Mouse (Mus musculus) lung, postnatal 0 days (tissue): ENCODE data around the gene Spata13. TPM values are rescaled to one million over a fixed set of nuclear protein-coding genes. Genes with fewer than 3 reads are reported as not detected.

Source experiments
- ATAC-seq: fragments of 200-750 bp; cut with Nextera tagmentation; 2 replicates; pipeline ENCODE4 v1.8.0; 2017; ENCODE audit warnings: moderate library complexity
- DNase-seq: peaks from one replicate; pipeline ENCODE4 v3.0.0-alpha.2; 2016; ENCODE audit warnings: low spot score
- H3K27ac ChIP-seq: fragments of 300-500 bp; sonication (generic); 2 replicates; pipeline ENCODE4 v1.5.1; 2014; ENCODE audit warnings: antibody characterized with exemption, mild to moderate bottlenecking, low read length, mixed read lengths
- H3K27me3 ChIP-seq: fragments of 300-500 bp; sonication (generic); replicated peaks from 2 replicates; pipeline ENCODE4 v1.6.1; 2014; ENCODE audit warnings: low read length, mixed read lengths; ENCODE audit not compliant: insufficient read depth
- H3K36me3 ChIP-seq: fragments of 300-500 bp; sonication (generic); 2 replicates; pipeline ENCODE4 v1.6.1; 2014; ENCODE audit warnings: low read length, mixed read lengths; ENCODE audit not compliant: insufficient read depth
- H3K4me1 ChIP-seq: fragments of 300-500 bp; sonication (generic); 2 replicates; pipeline ENCODE4 v1.6.1; 2014; ENCODE audit warnings: antibody characterized with exemption, low read depth, low read length, mixed read lengths; ENCODE audit not compliant: insufficient read depth
- H3K4me2 ChIP-seq: fragments of 300-500 bp; sonication (generic); replicated peaks from 2 replicates; pipeline ENCODE4 v1.6.1; 2014; ENCODE audit warnings: low read depth, mild to moderate bottlenecking, low read length, moderate library complexity, mixed read lengths
- H3K4me3 ChIP-seq: fragments of 300-500 bp; sonication (generic); 2 replicates; pipeline ENCODE4 v1.5.1; 2014; ENCODE audit warnings: low read depth, low read length
- H3K9ac ChIP-seq: fragments of 300-500 bp; sonication (generic); replicated peaks from 2 replicates; pipeline ENCODE4 v1.6.1; 2014; ENCODE audit warnings: low read depth, mild to moderate bottlenecking
- H3K9me3 ChIP-seq: fragments of 300-500 bp; sonication (generic); 2 replicates; pipeline ENCODE4 v1.6.1; 2016; ENCODE audit warnings: low read length, mixed read lengths
- CTCF ChIP-seq: IDR thresholded peaks from 2 replicates; pipeline ENCODE4 v1.5.1; 2016; ENCODE audit warnings: antibody characterized with exemption, mild to moderate bottlenecking
- EP300 ChIP-seq: IDR thresholded peaks from 2 replicates; pipeline ENCODE4 v1.6.1; 2016; ENCODE audit warnings: antibody characterized with exemption, mild to moderate bottlenecking, control low read depth
- WGBS: fragments of 180-500 bp; shearing (Covaris S2); extraction: QIAGEN DNeasy Blood & Tissue Kit; methylation state at CpG from one replicate; pipeline ENCODE4 v1.1.7; 2014; 5-methylcytosine and 5-hydroxymethylcytosine counted together
- polyA plus RNA-seq: library from polyadenylated mRNA; unstranded; fragments of >200 nt; fragmentation: Nextera tagmentation; extraction: Ambion mirVana; gene quantifications from 2 replicates; pipeline ENCODE4 v1.2.1, GENCODE M21; 2015

Spata13 gene
- polyA plus RNA-seq, 1 experiment from 2014 or later, result 11.7 TPM

- TF ChIP-seq CTCF, result no peak
- no peak for TF ChIP-seq EP300
Observed at GRCm38 (mm10) chr14:60625486-60625885, 8.3 kb upstream of the Spata13 start.

GRCm38 (mm10) chr14:60629887-60630460 is 3.8 kb upstream of the Spata13 start:
- Histone ChIP-seq H3K9me3 (no peaks in the 10 kb centered on the region), H3K4me1 (no peaks in the 10 kb centered on the region), H3K9ac (no peak overlapping the region), H3K27ac (0 out of 2 replicates have a peak overlapping the region, but pooled peaks have one; percentile 4), H3K4me2 (no peak overlapping the region), H3K4me3 (no peak overlapping the region), H3K27me3 (no peaks in the 10 kb centered on the region), H3K36me3 (no peaks in the 10 kb centered on the region)
- peak; percentile 83 for DNase-seq
- no peak for TF ChIP-seq CTCF
- no peak for TF ChIP-seq EP300
- ATAC-seq, result no peak
- WGBS, result 49% methylated on average over 9 of the region's 9 CpGs

More at GRCm38 (mm10) chr14:60625486-60625885, 8.3 kb upstream of the Spata13 start:
- H3K27me3 ChIP-seq, result no peaks in the 10 kb centered on the region
- H3K27ac ChIP-seq, result no peak overlapping the region
- no peaks in the 10 kb centered on the region for H3K4me1 ChIP-seq
- H3K4me3 ChIP-seq, result no peak overlapping the region
- H3K36me3 ChIP-seq, result no peaks in the 10 kb centered on the region
- whole genome bisulfite sequencing, result 70% methylated on average over 6 of the region's 6 CpGs
- no peak overlapping the region for H3K4me2 ChIP-seq
- no peak for DNase-seq
- H3K9me3 ChIP-seq, result no peaks in the 10 kb centered on the region
- ATAC-seq, result no peak
- no peak overlapping the region for H3K9ac ChIP-seq

GRCm38 (mm10) chr14:60630981-60631380 is 2.8 kb upstream of the Spata13 start:
- Histone ChIP-seq H3K36me3 (no peaks in the 10 kb centered on the region), H3K4me2 (no peak overlapping the region), H3K27me3 (no peaks in the 10 kb centered on the region), H3K9ac (no peak overlapping the region), H3K4me1 (peaks cover 2% of the 10 kb centered on the region), H3K9me3 (no peaks in the 10 kb centered on the region), H3K4me3 (no peak overlapping the region), H3K27ac (no peak overlapping the region)
- ATAC-seq (no peak), DNase-seq (no peak)
- TF ChIP-seq CTCF (no peak), EP300 (no peak)
- 67% methylated on average over 4 of the region's 4 CpGs for WGBS

- peak overlapping the region; percentile 75 for H3K27ac ChIP-seq
- peaks cover 12% of the 10 kb centered on the region for H3K4me1 ChIP-seq
- ATAC-seq (peak; percentile 73), DNase-seq (peak; percentile 84)
- peak overlapping the region; percentile 61 for H3K4me3 ChIP-seq
- no peaks in the 10 kb centered on the region for H3K27me3 ChIP-seq
- peak overlapping the region; percentile 91 for H3K4me2 ChIP-seq
- H3K36me3 ChIP-seq, result no peaks in the 10 kb centered on the region
- H3K9ac ChIP-seq, result peak overlapping the region; percentile 51
- WGBS, result 2% methylated on average over 35 of the region's 45 CpGs
- peak; percentile 65 for TF ChIP-seq CTCF
- TF ChIP-seq EP300, result no peak
- H3K9me3 ChIP-seq, result no peaks in the 10 kb centered on the region
Observed at GRCm38 (mm10) chr14:60634877-60635771, 1.3 kb downstream of the Spata13 start.

- Histone ChIP-seq H3K9me3 (no peaks in the 10 kb centered on the region), H3K4me1 (peaks cover 12% of the 10 kb centered on the region), H3K9ac (peak overlapping the region; percentile 51; the same call in 1 of the 2 replicates), H3K4me3 (peak overlapping the region; percentile 61), H3K4me2 (peak overlapping the region; percentile 91), H3K36me3 (no peaks in the 10 kb centered on the region), H3K27me3 (no peaks in the 10 kb centered on the region), H3K27ac (no peak overlapping the region)
- no peak for ATAC-seq
- TF ChIP-seq EP300, result no peak
- TF ChIP-seq CTCF, result no peak
- DNase-seq, result peak; percentile 32
- whole genome bisulfite sequencing, result 12% methylated on average over 14 of the region's 14 CpGs
Observed at GRCm38 (mm10) chr14:60635911-60636607, 2.3 kb downstream of the Spata13 start.

GRCm38 (mm10) chr14:60636608-60636980 is 2.8 kb downstream of the Spata13 start:
- no peaks in the 10 kb centered on the region for H3K27me3 ChIP-seq
- H3K27ac ChIP-seq, result no peak overlapping the region
- H3K9ac ChIP-seq, result no peak overlapping the region
- no peak for TF ChIP-seq EP300
- no peak for TF ChIP-seq CTCF
- H3K9me3 ChIP-seq, result no peaks in the 10 kb centered on the region
- DNase-seq, result no peak
- H3K4me3 ChIP-seq, result no peak overlapping the region; the same call in 1 of the 2 replicates
- 41% methylated on average over 2 of the region's 2 CpGs for WGBS
- no peaks in the 10 kb centered on the region for H3K36me3 ChIP-seq
- peaks cover 12% of the 10 kb centered on the region for H3K4me1 ChIP-seq
- ATAC-seq, result no peak
- peak overlapping the region; percentile 91; the same call in 1 of the 2 replicates for H3K4me2 ChIP-seq
